Mouse (Mus musculus): ENCODE measurements around the gene Gigyf1. TPM values are rescaled to one million over a fixed set of nuclear protein-coding genes. Genes with fewer than 3 reads are reported as not detected.

The Gigyf1 gene
- polyA plus RNA-seq, 2 experiments: 2.1 to 5.7 TPM

DNA sequence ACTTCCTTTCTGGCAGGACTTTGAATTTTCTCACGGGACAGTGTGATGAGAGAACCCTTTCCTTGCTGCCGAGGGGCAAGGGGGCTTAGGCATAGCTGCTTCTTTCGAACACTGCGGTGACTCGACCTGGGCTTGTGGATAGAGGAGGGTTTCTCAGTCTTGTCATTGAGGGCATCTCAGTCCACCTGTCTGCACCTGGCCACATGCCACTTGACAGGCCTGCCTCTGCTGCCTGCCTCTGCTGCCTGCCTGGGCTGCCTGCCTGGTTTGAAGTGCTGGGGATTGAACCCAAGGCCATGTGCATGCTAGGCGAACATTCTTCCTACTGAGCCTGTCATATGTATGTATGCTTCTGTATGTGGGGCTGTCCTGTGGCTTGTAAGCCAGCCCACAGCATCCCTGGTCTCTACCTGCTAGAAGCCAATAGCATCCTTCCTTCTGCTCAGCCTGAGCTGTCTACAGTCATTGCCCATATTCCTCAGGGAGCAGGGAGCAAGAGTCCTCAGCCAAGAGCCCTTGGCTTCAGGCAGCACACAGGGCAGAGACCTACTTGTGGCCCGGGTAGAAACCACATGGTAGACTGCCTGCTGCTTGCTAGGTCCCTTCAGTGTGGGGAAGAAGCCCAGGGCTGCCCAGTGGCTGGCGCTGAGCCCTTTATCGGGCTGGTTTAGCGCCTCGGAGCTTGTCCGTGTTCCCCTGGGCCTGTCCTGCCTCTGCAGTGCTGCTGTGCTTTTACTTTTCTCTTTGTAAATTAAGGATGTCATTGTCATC, 4.2 kb upstream of the Gigyf1 start:
- WGBS (ENCODE audit: insufficient replicate concordance): 87% methylated on average over 12 of the region's 12 CpGs
- H3K27ac ChIP-seq: no peak overlapping the region

DNA sequence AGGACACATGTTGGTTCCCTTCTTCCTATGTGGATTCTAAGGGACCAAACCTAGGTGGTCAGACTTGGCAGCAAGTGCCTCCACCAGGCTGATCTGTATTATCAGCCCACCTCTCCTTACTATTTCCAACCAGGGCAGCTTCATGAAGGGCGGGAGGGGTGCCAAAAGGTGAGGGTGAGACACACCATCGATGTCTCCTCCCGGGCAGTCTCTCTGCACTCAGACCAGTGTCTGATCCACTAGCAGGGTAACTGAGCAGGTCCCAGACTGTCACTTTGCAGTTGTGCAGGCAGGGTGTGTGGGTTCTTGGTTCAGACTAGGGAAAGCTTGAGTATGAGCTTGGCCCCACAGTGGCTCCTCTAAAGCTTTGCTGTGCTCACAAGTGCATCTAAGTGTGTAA, 3.5 kb upstream of the Gigyf1 start:
- Histone ChIP-seq H3K27me3 (ENCODE audit: control insufficient read depth, insufficient read depth, low read length) (no peaks in the 10 kb centered on the region), H3K4me3 (ENCODE audit: insufficient read depth in 1 of 2, low read depth in 2 of 2, low read length in 2 of 2) (no peak overlapping the region), H3K27ac (no peak overlapping the region), H3K9ac (replicated peaks) (no peak overlapping the region), H3K4me1 (replicated peaks; ENCODE audit: control insufficient read depth in 2 of 2, insufficient read depth in 2 of 2, low read length in 1 of 2) (peaks cover 4 to 6% of the 10 kb centered on the region in 2 experiments; a peak in 3 of 4 replicates), H3K36me3 (replicated peaks; ENCODE audit: control insufficient read depth, insufficient read depth, low read depth) (no peaks in the 10 kb centered on the region; the same call in 1 of the 2 replicates), H3K4me2 (ENCODE audit: low read depth) (no peak overlapping the region), H3K9me3 (ENCODE audit: control insufficient read depth, low read length) (no peaks in the 10 kb centered on the region)
- TF ChIP-seq CTCF (IDR thresholded peaks at IDR 0.05; ENCODE audit: low read depth) (no peak), EP300 (IDR thresholded peaks at IDR 0.05; ENCODE audit: low read depth) (no peak)
- ATAC-seq (ENCODE audit: insufficient read depth) (no peak), DNase-seq (ENCODE audit: low read depth in 3 of 3, low spot score in 3 of 3) (no peak)
- WGBS (ENCODE audit: insufficient replicate concordance): 78% methylated on average over 3 of the region's 3 CpGs

More for the DNA sequence above, 4.2 kb upstream of the Gigyf1 start:
- H3K4me1 ChIP-seq (replicated peaks; ENCODE audit: control insufficient read depth in 2 of 2, insufficient read depth in 2 of 2, low read length in 1 of 2): peaks cover 6 to 7% of the 10 kb centered on the region in 2 experiments; a peak in 3 of 4 replicates
- no peaks in the 10 kb centered on the region for H3K9me3 ChIP-seq (ENCODE audit: control insufficient read depth, low read length)
- H3K4me3 ChIP-seq (ENCODE audit: insufficient read depth in 1 of 2, low read depth in 2 of 2, low read length in 2 of 2): no peak overlapping the region
- DNase-seq (ENCODE audit: low read depth in 3 of 3, low spot score in 3 of 3) (no peak), ATAC-seq (ENCODE audit: insufficient read depth) (no peak)
- no peaks in the 10 kb centered on the region for H3K27me3 ChIP-seq (ENCODE audit: control insufficient read depth, insufficient read depth, low read length)
- H3K9ac ChIP-seq (replicated peaks): no peak overlapping the region
- H3K4me2 ChIP-seq (ENCODE audit: low read depth): no peak overlapping the region
- H3K36me3 ChIP-seq (replicated peaks; ENCODE audit: control insufficient read depth, insufficient read depth, low read depth): no peaks in the 10 kb centered on the region; the same call in 1 of the 2 replicates
- TF ChIP-seq EP300 (IDR thresholded peaks at IDR 0.05; ENCODE audit: low read depth) (no peak), CTCF (IDR thresholded peaks at IDR 0.05; ENCODE audit: low read depth) (no peak)

DNA sequence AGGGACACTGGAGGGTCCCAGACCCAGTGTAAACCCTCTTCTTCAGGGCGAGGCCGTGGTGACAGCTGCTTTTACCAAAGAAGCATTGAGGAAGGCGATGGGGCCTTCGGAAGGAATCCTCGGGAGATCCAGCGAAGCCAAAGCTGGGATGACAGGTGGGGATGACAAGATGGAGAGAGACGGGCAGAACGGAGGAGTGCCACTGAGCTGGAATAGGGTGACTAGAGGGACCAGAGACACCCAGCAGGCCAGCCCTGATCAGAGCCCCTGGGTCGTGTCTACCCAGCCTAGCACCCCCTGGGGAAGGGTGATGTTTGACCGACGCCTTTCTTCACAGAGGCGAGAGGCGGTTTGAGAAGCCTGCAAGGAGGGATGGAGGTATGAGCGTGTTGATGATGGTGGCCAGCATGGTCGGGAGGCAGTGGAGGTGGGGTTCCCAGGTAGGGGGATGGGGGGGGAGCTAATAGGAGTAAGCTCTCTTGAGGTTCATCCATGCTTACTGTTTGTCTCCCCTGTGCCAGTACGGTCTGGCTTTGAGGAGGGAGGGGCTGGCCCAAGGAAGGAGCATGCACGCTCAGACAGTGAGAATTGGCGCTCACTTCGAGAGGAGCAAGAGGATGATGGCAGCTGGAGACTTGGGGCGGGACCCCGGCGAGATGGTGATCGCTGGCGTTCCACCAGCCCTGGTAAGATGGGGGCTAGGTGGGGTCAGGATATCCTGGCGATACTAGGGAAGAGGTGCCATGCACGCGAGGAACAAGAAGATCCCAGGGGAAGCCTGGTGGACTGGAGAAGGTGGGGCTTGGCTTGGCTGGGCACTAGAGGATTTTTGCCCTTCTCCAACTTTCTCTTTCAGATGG, 1.6 kb downstream of the Gigyf1 start:
- no peak overlapping the region for H3K4me3 ChIP-seq (ENCODE audit: insufficient read depth in 1 of 2, low read depth in 2 of 2, low read length in 2 of 2)
- peaks cover 29% of the 10 kb centered on the region for H3K36me3 ChIP-seq (replicated peaks; ENCODE audit: control insufficient read depth, insufficient read depth, low read depth)
- DNase-seq (ENCODE audit: low read depth in 3 of 3, low spot score in 3 of 3) (no peak), ATAC-seq (ENCODE audit: insufficient read depth) (no peak)
- TF ChIP-seq CTCF (IDR thresholded peaks at IDR 0.05; ENCODE audit: low read depth) (no peak), EP300 (IDR thresholded peaks at IDR 0.05; ENCODE audit: low read depth) (no peak)
- WGBS (ENCODE audit: insufficient replicate concordance): 86% methylated on average over 27 of the region's 27 CpGs
- no peaks in the 10 kb centered on the region for H3K9me3 ChIP-seq (ENCODE audit: control insufficient read depth, low read length)
- no peak overlapping the region for H3K4me2 ChIP-seq (ENCODE audit: low read depth)
- no peaks in the 10 kb centered on the region for H3K4me1 ChIP-seq (replicated peaks; ENCODE audit: control insufficient read depth in 2 of 2, insufficient read depth in 2 of 2, low read length in 1 of 2)
- no peaks in the 10 kb centered on the region for H3K27me3 ChIP-seq (ENCODE audit: control insufficient read depth, insufficient read depth, low read length)
- no peak overlapping the region for H3K27ac ChIP-seq
- no peak overlapping the region for H3K9ac ChIP-seq (replicated peaks)

DNA sequence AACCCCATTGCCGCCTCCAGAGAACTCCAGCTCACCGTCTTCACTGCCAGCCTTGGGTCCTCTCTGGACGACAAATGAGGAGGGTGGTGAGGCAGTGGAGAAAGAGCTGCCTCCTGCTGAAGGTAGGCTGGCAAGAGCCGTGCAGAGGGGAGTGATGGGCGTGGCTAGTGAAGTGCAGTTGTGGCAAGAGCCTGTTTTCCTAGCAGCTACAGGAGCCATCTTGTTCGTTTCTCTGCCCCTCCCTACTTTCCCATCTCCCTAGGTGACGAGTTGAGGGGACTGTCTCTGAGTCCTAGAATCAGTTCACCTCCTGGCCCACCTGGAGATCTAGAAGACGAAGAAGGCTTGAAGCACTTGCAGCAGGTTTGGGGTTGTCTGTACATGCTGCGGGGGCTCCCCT, 3.5 kb downstream of the Gigyf1 start:
- Histone ChIP-seq H3K36me3 (replicated peaks; ENCODE audit: control insufficient read depth, insufficient read depth, low read depth) (peaks cover 29% of the 10 kb centered on the region), H3K4me1 (replicated peaks; ENCODE audit: control insufficient read depth in 2 of 2, insufficient read depth in 2 of 2, low read length in 1 of 2) (peaks cover 0 to 3% of the 10 kb centered on the region in 2 experiments; a peak in 2 of 4 replicates), H3K9ac (replicated peaks) (no peak overlapping the region), H3K4me3 (ENCODE audit: insufficient read depth in 1 of 2, low read depth in 2 of 2, low read length in 2 of 2) (no peak overlapping the region), H3K9me3 (ENCODE audit: control insufficient read depth, low read length) (no peaks in the 10 kb centered on the region), H3K27ac (no peak overlapping the region), H3K4me2 (ENCODE audit: low read depth) (no peak overlapping the region), H3K27me3 (ENCODE audit: control insufficient read depth, insufficient read depth, low read length) (no peaks in the 10 kb centered on the region)
- DNase-seq (ENCODE audit: low read depth in 3 of 3, low spot score in 3 of 3): no peak
- ATAC-seq (ENCODE audit: insufficient read depth): no peak
- 64% methylated on average over 9 of the region's 9 CpGs for WGBS (ENCODE audit: insufficient replicate concordance)
- TF ChIP-seq EP300 (IDR thresholded peaks at IDR 0.05; ENCODE audit: low read depth) (no peak), CTCF (IDR thresholded peaks at IDR 0.05; ENCODE audit: low read depth) (no peak)

DNA sequence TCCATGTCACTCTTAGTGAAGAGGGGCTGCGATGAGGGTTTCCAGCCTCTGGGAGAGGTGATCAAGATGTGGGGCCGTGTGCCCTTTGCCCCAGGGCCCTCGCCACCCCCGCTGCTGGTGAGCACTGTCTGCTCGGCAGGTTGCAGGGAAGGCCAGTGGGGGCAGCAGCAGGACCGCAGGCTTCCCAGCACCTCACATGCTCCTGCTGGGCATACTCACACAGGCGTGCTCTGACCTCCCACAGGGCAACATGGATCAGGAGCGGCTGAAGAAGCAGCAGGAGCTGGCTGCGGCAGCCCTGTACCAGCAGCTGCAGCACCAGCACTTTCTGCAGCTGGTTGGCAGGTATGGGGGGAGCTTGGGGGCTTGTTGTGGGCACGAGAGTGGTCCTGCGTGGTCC, 4.4 kb downstream of the Gigyf1 start:
- DNase-seq (ENCODE audit: low read depth in 3 of 3, low spot score in 3 of 3) (no peak), ATAC-seq (ENCODE audit: insufficient read depth) (no peak)
- WGBS (ENCODE audit: insufficient replicate concordance): 83% methylated on average over 11 of the region's 11 CpGs
- H3K27ac ChIP-seq: no peak overlapping the region
- H3K4me3 ChIP-seq (ENCODE audit: insufficient read depth in 1 of 2, low read depth in 2 of 2, low read length in 2 of 2): no peak overlapping the region
- H3K9ac ChIP-seq (replicated peaks): no peak overlapping the region
- H3K4me1 ChIP-seq (replicated peaks; ENCODE audit: control insufficient read depth in 2 of 2, insufficient read depth in 2 of 2, low read length in 1 of 2): peaks cover 0 to 3% of the 10 kb centered on the region in 2 experiments; a peak in 2 of 4 replicates
- no peaks in the 10 kb centered on the region for H3K9me3 ChIP-seq (ENCODE audit: control insufficient read depth, low read length)
- peaks cover 36% of the 10 kb centered on the region for H3K36me3 ChIP-seq (replicated peaks; ENCODE audit: control insufficient read depth, insufficient read depth, low read depth)
- H3K27me3 ChIP-seq (ENCODE audit: control insufficient read depth, insufficient read depth, low read length): no peaks in the 10 kb centered on the region
- TF ChIP-seq CTCF (IDR thresholded peaks at IDR 0.05; ENCODE audit: low read depth): peak; percentile 13; the same call in 1 of the 2 replicates
- no peak for TF ChIP-seq EP300 (IDR thresholded peaks at IDR 0.05; ENCODE audit: low read depth)
- H3K4me2 ChIP-seq (ENCODE audit: low read depth): no peak overlapping the region
